Mouse (Mus musculus): ENCODE measurements around the gene Srgap1. TPM values are rescaled to one million over a fixed set of nuclear protein-coding genes. Genes with fewer than 3 reads are reported as not detected.
A peak's percentile ranks its signal among the peaks of the same experiment; 100 is the strongest.

The Srgap1 gene
- 10 to 100 TPM in 1 of 2 experiments, 1 to 10 TPM in 1; 8.5 to 12.5 TPM for total RNA-seq (2021)

GRCm38 (mm10) chr10:122046904-122047726 lies at the start of gene Srgap1:
TSS of gene Srgap1 (minus strand) at chr10:122047315.
- intact Hi-C loops (cut with DNase I) = loop anchor here (5.0 kb wide), 2 partner anchors 75 to 210 kb away; no protein-coding TSS in a partner anchor
- DNase-seq (ENCODE audit: low spot score in 2 of 2) = peak; percentile 35 to 44

GRCm38 (mm10) chr10:122096462-122096979 lies 49.4 kb upstream of the Srgap1 start:
- intact Hi-C loops (cut with DNase I) = loop anchor here (5.0 to 10.0 kb wide), 2 partner anchors 446 to 578 kb away; partner anchors contain the start of gene Ppm1h
- peak in 1 of 2 experiments; percentile 54 for DNase-seq (ENCODE audit: low spot score in 2 of 2)

GRCm38 (mm10) chr10:122090472-122090871 lies 43.4 kb upstream of the Srgap1 start:
- DNase-seq (ENCODE audit: low spot score in 2 of 2) = no peak
- intact Hi-C loops (cut with DNase I) = loop anchor here (10.0 kb wide), 1 partner anchor 584 kb away; the partner anchor contains the start of gene Ppm1h

GRCm38 (mm10) chr10:122081352-122081751 lies 34.2 kb upstream of the Srgap1 start:
- no peak for DNase-seq (ENCODE audit: low spot score in 2 of 2)
- intact Hi-C loops (cut with DNase I) = no loop called here

- DNase-seq (ENCODE audit: low spot score in 2 of 2) = peak in 1 of 2 experiments; percentile 3
- intact Hi-C loops (cut with DNase I) = no loop called here
Measured at GRCm38 (mm10) chr10:122069153-122069552, 22.0 kb upstream of the Srgap1 start.

GRCm38 (mm10) chr10:122055826-122056225 lies 8.7 kb upstream of the Srgap1 start:
- DNase-seq (ENCODE audit: low spot score in 2 of 2) = no peak
- intact Hi-C loops (cut with DNase I) = no loop called here

GRCm38 (mm10) chr10:122054535-122054934 lies 7.4 kb upstream of the Srgap1 start:
- peak in 1 of 2 experiments; percentile 32 for DNase-seq (ENCODE audit: low spot score in 2 of 2)
- intact Hi-C loops (cut with DNase I) = loop anchor here (5.0 kb wide), 2 partner anchors 282 to 367 kb away; no protein-coding TSS in a partner anchor

DNA sequence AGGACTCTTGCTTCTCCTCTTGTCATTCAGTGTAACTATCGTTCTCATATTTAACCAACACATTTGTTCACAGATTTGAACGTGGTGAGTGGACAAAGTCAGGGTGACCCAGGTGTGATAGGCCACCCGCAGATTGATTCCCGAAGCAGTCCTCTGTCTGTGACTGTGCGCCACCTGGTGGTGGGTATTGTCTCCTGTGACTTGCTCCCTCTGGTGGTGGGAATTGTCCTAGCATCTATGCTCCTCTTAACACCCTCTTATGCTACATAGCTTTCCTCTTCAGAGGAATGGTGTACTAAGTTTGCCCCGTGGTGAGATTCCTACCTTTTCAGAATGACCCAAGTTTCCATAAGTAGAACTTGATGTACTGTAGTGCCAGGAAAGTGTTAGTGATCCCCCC lies 4.7 kb upstream of the Srgap1 start:
- intact Hi-C loops (cut with DNase I) = loop anchor here (1.0 to 5.0 kb wide), 4 partner anchors 280 to 412 kb away; no protein-coding TSS in a partner anchor
- DNase-seq (ENCODE audit: low spot score in 2 of 2) = peak; percentile 88

GRCm38 (mm10) chr10:122047727-122048365 lies 731 bp upstream of the Srgap1 start:
- DNase-seq (ENCODE audit: low spot score in 2 of 2) = peak; percentile 73 to 83
- intact Hi-C loops (cut with DNase I) = loop anchor here (5.0 kb wide), 2 partner anchors 76 to 211 kb away; no protein-coding TSS in a partner anchor

DNA sequence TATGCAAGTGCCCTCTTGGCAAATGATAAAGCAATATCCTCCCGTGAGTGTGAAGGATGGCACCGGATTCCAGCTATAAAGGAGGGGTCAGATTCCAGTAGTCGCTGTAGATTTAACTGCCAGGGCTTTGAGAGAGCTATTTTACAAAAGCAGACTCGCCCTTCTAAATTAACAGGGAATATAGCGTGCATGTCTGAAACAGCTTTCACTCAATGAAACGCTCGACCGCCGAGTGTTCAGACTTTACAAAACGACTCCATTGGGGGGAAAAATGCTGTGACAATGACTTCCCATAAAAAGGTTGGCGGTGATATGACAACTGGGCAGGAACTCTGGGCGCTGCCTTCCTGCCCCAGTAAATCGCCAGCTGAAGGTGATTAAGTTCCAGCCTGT lies 608 bp downstream of the Srgap1 start:
- intact Hi-C loops (cut with DNase I) = loop anchor here (5.0 kb wide), 2 partner anchors 74 to 209 kb away; no protein-coding TSS in a partner anchor
- DNase-seq (ENCODE audit: low spot score in 2 of 2) = no peak

DNA sequence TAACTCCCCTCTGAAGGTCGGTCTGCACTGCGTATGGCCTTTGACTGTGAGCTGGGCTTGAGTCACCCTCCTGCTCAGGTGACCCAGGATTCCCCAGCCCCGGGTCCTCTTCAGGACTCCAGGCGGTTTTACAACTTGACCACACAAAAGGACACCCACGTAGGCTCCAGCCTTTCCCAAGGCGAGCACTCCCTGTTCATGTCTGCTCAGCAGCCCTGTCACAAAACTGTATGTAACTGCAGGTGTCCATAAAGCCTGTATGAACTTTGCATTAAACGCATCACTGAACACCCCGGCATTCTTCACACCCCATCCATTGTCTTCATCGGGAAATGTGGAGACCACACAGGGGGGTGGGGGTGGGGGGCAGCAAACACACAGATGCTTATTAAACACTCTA lies 1.2 kb downstream of the Srgap1 start:
- intact Hi-C loops (cut with DNase I) = loop anchor here (5.0 kb wide), 2 partner anchors 74 to 209 kb away; no protein-coding TSS in a partner anchor
- DNase-seq (ENCODE audit: low spot score in 2 of 2) = no peak

- no peak for DNase-seq (ENCODE audit: low spot score in 2 of 2)
- intact Hi-C loops (cut with DNase I) = loop anchor here (5.0 kb wide), 2 partner anchors 73 to 208 kb away; no protein-coding TSS in a partner anchor
Measured at GRCm38 (mm10) chr10:122044926-122045325, 2.2 kb downstream of the Srgap1 start.

DNA sequence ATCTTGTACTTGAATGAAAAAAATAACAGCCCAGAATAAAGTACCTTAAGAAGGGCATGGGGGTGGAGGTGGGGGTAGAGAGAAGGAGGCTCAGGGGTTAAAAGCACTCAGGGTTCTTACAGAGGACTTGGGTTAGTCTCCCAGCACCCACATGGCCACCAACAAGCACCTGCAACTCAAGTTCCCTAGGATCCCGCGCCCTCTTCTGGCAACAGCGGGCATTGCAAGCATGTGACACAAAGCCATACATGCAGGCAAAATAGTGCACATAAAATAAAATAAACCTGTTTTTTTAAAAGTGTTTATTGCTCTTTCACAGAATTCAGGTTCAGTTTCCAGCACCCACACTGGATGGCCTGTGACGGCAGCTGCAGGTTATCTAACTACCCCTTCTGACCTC lies 6.7 kb downstream of the Srgap1 start:
- intact Hi-C loops (cut with DNase I) = no loop called here
- no peak for DNase-seq (ENCODE audit: low spot score in 2 of 2)

- intact Hi-C loops (cut with DNase I) = no loop called here
- no peak for DNase-seq (ENCODE audit: low spot score in 2 of 2)
Measured at GRCm38 (mm10) chr10:122039566-122039965, 7.5 kb downstream of the Srgap1 start.

DNA sequence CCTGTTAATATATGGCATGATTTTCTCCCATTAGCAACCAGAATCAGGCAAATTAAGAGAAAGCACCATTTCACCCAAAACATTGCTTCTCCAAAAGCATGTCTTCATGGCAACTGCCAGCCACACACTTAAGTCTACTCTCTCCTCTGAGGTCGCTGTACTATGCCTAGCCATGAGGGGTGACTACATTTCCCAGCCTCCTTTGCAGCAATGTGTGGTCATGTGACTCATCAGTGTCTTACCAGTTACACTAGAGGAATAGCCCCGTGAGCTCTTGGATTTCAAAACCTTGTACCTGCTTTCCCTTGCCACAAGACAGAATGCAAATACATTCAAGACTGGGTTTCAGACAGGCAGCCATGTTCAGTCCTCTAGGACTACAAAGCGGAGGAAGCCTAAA lies 8.6 kb downstream of the Srgap1 start:
- intact Hi-C loops (cut with DNase I) = no loop called here
- peak in 1 of 2 experiments; percentile 45 for DNase-seq (ENCODE audit: low spot score in 2 of 2)

GRCm38 (mm10) chr10:122033271-122033670 lies 13.8 kb downstream of the Srgap1 start:
- intact Hi-C loops (cut with DNase I) = no loop called here
- no peak for DNase-seq (ENCODE audit: low spot score in 2 of 2)

DNA sequence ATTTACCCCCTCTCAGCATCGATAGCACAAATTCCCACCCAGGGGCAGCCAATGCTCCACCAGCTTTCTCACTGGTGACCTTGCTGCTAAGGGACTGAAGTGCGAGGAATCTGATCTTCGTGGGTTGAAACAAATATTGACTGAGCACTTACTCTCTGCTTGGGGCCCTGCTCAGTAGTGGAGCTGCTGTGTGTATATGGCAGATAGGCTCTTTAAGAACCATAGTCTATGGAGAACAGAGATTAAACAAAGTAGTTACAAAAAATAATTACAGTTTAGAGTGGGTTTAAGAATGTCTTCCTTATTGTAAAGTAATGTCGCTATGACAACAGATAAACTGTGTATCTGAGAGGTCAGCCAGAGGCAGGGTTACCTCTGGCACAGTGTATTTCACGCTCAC lies 16.7 kb downstream of the Srgap1 start:
- no peak for DNase-seq (ENCODE audit: low spot score in 2 of 2)
- intact Hi-C loops (cut with DNase I) = no loop called here

GRCm38 (mm10) chr10:122029738-122030137 lies 17.4 kb downstream of the Srgap1 start:
- no peak for DNase-seq (ENCODE audit: low spot score in 2 of 2)
- intact Hi-C loops (cut with DNase I) = no loop called here

DNA sequence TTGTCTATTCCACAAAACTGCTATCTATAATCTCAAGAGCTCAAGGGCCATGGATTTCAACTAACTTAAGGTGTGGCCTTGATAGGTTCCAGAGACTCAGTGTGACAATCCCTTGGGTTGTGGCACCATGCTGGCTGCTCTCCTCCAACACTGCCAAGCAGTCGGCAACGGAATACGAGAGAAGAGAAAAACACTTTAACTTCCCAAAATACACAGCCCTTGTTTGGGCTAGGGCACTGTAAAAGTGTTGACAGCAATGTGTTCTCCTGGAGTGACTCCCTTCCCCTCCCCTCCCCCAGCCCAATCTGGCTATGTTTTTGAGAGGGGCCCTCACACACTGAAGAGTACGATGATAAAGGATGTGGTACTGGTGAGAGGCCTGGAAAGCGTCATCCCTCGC lies 21.9 kb downstream of the Srgap1 start:
- intact Hi-C loops (cut with DNase I) = no loop called here
- DNase-seq (ENCODE audit: low spot score in 2 of 2) = no peak

GRCm38 (mm10) chr10:122020906-122021305 lies 26.2 kb downstream of the Srgap1 start:
- DNase-seq (ENCODE audit: low spot score in 2 of 2) = no peak
- intact Hi-C loops (cut with DNase I) = no loop called here
